ENCODE assay signal across 7 mouse cellular contexts in the genomic region with DNA sequence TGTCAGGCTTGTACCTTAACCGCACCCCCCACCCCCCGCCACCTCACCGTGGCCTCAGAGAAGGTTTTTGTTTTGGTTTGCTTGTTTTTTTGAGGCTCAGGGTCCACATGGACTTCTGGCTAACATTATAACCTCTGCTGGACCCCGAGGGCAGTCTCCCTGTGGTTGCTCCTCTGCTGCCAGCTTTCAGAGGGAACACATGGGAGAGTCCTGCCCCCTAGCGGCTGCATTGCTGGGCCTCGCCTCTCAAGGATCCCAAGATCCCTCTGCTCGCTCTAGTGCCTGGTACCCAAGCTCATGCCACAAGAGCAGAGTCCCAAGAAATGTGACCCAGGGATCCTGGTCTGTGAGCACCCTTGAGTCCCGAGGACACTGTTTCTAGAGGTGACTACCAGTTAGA. TPM values are rescaled to one million over a fixed set of nuclear protein-coding genes. Genes with fewer than 3 reads are reported as not detected.
A peak's percentile ranks its signal among the peaks of the same experiment; 100 is the strongest.
DNase-seq lines count a peak whose midpoint lies in the region; ATAC-seq and TF ChIP-seq lines count a peak whose summit lies in the region.

No protein-coding gene starts in this region.

- H3K36me3 ChIP-seq in limb, embryonic 14.5 days (ENCODE audit: control insufficient read depth, insufficient read depth, low read length) = no peaks in the 10 kb centered on the region

- H3K9ac ChIP-seq in limb, embryonic 14.5 days (ENCODE audit: low read depth, low read length, severe bottlenecking) = no peak overlapping the region

- TF ChIP-seq CTCF in bone marrow, adult 2 months (IDR thresholded peaks at IDR 0.05; ENCODE audit: control insufficient read depth, insufficient read depth, low read length) = peak; percentile 84

- WGBS in bone marrow, adult 2 months = 34% methylated on average over 8 of the region's 8 CpGs
- WGBS in limb, embryonic 14.5 days = 31% methylated on average over 8 of the region's 8 CpGs

- no peak overlapping the region for H3K27ac ChIP-seq in bone marrow, adult 2 months (ENCODE audit: control insufficient read depth, insufficient read depth, low read depth, low read length, poor library complexity)
- no peak overlapping the region for H3K27ac ChIP-seq in limb, embryonic 14.5 days (replicated peaks; ENCODE audit: low read depth, low read length)

- H3K9me3 ChIP-seq in limb, embryonic 14.5 days (ENCODE audit: control insufficient read depth, low read length) = no peaks in the 10 kb centered on the region

- DNase-seq in layer of hippocampus, adult 11-12 months (ENCODE audit: low spot score) = peak; percentile 59
- no peak for DNase-seq in layer of hippocampus, postnatal 36 days
- peak; percentile 73 for DNase-seq in ES-CJ7 (ENCODE audit: low read depth, low spot score)
- DNase-seq in frontal cortex, postnatal 36 days (ENCODE audit: low spot score in 2 of 2) = peak; percentile 28 to 39
- peak; percentile 39 for DNase-seq in limb, embryonic 14.5 days (ENCODE audit: low spot score)
- peak; percentile 73 for DNase-seq in retina, postnatal 1 day

- H3K4me1 ChIP-seq in bone marrow, adult 2 months (ENCODE audit: control insufficient read depth, insufficient read depth, low read length) = no peaks in the 10 kb centered on the region; the same call in 1 of the 2 replicates
- no peaks in the 10 kb centered on the region for H3K4me1 ChIP-seq in limb, embryonic 14.5 days (ENCODE audit: control insufficient read depth, insufficient read depth, low read length)

- TF ChIP-seq POLR2A in bone marrow, adult 2 months (IDR thresholded peaks at IDR 0.05; ENCODE audit: borderline replicate concordance, control insufficient read depth, low read depth, low read length) = no peak
- TF ChIP-seq POLR2A in limb, embryonic 14.5 days (IDR thresholded peaks at IDR 0.05; ENCODE audit: borderline replicate concordance, extremely low read depth, insufficient read depth, insufficient read length) = no peak

- no peak for ATAC-seq in limb, embryonic 14.5 days (ENCODE audit: low FRiP score, low read depth)

- H3K4me2 ChIP-seq in limb, embryonic 14.5 days (replicated peaks; ENCODE audit: low read depth, low read length, severe bottlenecking) = no peak overlapping the region

- no peaks in the 10 kb centered on the region for H3K27me3 ChIP-seq in limb, embryonic 14.5 days (ENCODE audit: control insufficient read depth, insufficient read depth, low read length)

- no peak overlapping the region for H3K4me3 ChIP-seq in bone marrow, adult 2 months (replicated peaks; ENCODE audit: control insufficient read depth, low read depth, low read length)
- H3K4me3 ChIP-seq in limb, embryonic 14.5 days (replicated peaks; ENCODE audit: low read length) = no peak overlapping the region

RNA-seq across cellular contexts. Expression of a gene that starts 15.0 kb away (rescaled TPM):
- total RNA-seq in layer of hippocampus, postnatal 36 days (2021) = 10 to 100 TPM; 32.3 to 33.0 TPM
- 7.7 and 8.9 TPM in 2 replicates for polyA plus RNA-seq in bone marrow, adult 2 months (2011; ENCODE audit: insufficient read depth, insufficient read length, low replicate concordance, missing spikeins)
- 6.5 and 7.7 TPM in 2 replicates for polyA plus RNA-seq in limb, embryonic 14.5 days (2012; rRNA removed)
- 14.0 and 16.5 TPM in 2 replicates for polyA plus RNA-seq in limb, embryonic 14.5 days (2014; fragmentation: Nextera tagmentation; extraction: Ambion mirVana)

RNA-seq across cellular contexts. Expression of a gene that starts 45.5 kb away (rescaled TPM):
- 10 to 100 TPM; 11.2 to 12.7 TPM for total RNA-seq in layer of hippocampus, postnatal 36 days (2021)
- polyA plus RNA-seq in bone marrow, adult 2 months (2011; ENCODE audit: insufficient read depth, insufficient read length, low replicate concordance, missing spikeins) = 3.1 and 4.9 TPM in 2 replicates
- polyA plus RNA-seq in limb, embryonic 14.5 days (2012; rRNA removed) = 21.3 and 26.6 TPM in 2 replicates
- 14.3 and 15.4 TPM in 2 replicates for polyA plus RNA-seq in limb, embryonic 14.5 days (2014; fragmentation: Nextera tagmentation; extraction: Ambion mirVana)

Comparison
In these comparisons a context has a peak if more than half of its experiments do, and no peak if none do; other contexts are left out.
1. DNase-seq: peak in layer of hippocampus, adult 11-12 months (single experiment), ES-CJ7 (single experiment), frontal cortex, postnatal 36 days (2 of 2), limb, embryonic 14.5 days (single experiment) and retina, postnatal 1 day (single experiment); none in layer of hippocampus, postnatal 36 days (0 of 2).